Mouse (Mus musculus): Measurements from ENCODE around the gene Rnd2.

DNA sequence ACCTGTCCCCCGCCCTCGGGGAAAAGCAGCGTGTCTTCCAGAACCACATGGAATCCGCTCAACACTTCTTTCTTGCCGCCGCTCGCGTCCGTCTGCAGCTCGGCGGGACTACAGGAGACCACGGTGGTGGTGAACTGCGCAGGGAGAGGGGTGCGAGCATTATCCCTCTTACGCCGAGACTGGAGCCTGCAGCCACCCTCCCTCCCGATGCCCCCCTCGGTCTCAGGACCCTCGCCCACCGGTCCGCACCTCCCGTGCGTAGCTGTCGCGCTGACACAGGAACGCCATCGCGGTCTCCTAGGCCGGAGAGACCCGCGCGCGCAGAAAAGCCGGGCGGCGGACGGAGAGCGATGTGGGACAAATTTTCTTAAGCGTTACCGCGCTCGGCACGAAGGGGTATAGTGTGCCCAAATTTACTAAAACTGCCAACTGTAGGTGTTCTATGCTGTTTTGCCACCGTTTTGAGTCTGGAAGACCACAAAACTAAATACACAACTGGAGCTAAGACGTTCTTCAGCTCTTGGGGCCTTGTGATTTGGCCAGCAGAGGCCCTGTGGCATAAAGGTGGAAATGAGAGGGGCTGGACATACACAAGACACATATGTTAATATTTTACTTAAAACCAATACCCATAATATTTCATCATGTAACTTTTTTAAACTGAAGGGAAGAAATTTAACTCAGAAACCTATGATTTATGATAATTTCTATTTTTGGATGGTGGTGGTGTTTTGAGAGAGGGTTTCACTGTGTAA, 47.5 kb upstream of the Rnd2 start, which contains the start of gene Aarsd1:
- peak; percentile 63; the same call in 1 of the 2 replicates for TF ChIP-seq POLR2A (IDR thresholded peaks at IDR 0.05; ENCODE audit: borderline replicate concordance, control insufficient read depth, low read depth, low read length)
- TF ChIP-seq CTCF (IDR thresholded peaks at IDR 0.05; ENCODE audit: control insufficient read depth, insufficient read depth, low read length) = no peak

Data from bone marrow, adult 2 months (tissue).